Mouse (Mus musculus): ENCODE measurements at regions not wholly inside any gene's neighbourhood (a gene's known extent, or its start where the extent isn't known, plus 50 kb on each side); places are given as distances from the start of the nearest gene placed in this dataset.

- Histone ChIP-seq H3K4me2 (ENCODE audit: low read length) (no peak overlapping the region), H3K27me3 (replicated peaks; ENCODE audit: control insufficient read depth, insufficient read depth, low read length) (no peaks in the 10 kb centered on the region), H3K4me3 (replicated peaks; ENCODE audit: low read length) (no peak overlapping the region), H3K9me3 (ENCODE audit: control insufficient read depth, low read length) (no peaks in the 10 kb centered on the region), H3K27ac (ENCODE audit: low read length) (no peak overlapping the region), H3K9ac (replicated peaks; ENCODE audit: low read depth, low read length) (no peak overlapping the region), H3K36me3 (ENCODE audit: control insufficient read depth, insufficient read depth) (no peaks in the 10 kb centered on the region), H3K4me1 (replicated peaks; ENCODE audit: control insufficient read depth, insufficient read depth, low read length) (no peaks in the 10 kb centered on the region)
- no peak for ATAC-seq
- WGBS, result 64% methylated on average over 6 of the region's 6 CpGs
Measured at GRCm38 (mm10) chr12:9128581-9129275, 98.9 kb downstream of the Ttc32 start.

- H3K27ac ChIP-seq (ENCODE audit: low read length), result no peak overlapping the region
- H3K4me3 ChIP-seq (replicated peaks; ENCODE audit: low read length), result no peak overlapping the region
- no peaks in the 10 kb centered on the region for H3K4me1 ChIP-seq (replicated peaks; ENCODE audit: control insufficient read depth, insufficient read depth, low read length)
- H3K27me3 ChIP-seq (replicated peaks; ENCODE audit: control insufficient read depth, insufficient read depth, low read length), result no peaks in the 10 kb centered on the region
- ATAC-seq, result no peak
- no peaks in the 10 kb centered on the region for H3K36me3 ChIP-seq (ENCODE audit: control insufficient read depth, insufficient read depth)
- no peaks in the 10 kb centered on the region for H3K9me3 ChIP-seq (ENCODE audit: control insufficient read depth, low read length)
- H3K4me2 ChIP-seq (ENCODE audit: low read length), result no peak overlapping the region
- H3K9ac ChIP-seq (replicated peaks; ENCODE audit: low read depth, low read length), result no peak overlapping the region
Measured at GRCm38 (mm10) chr12:9132621-9133020, 102.8 kb downstream of the Ttc32 start.

GRCm38 (mm10) chr12:9133890-9134870, 104.4 kb downstream of the Ttc32 start:
- 93% methylated on average over 7 of the region's 7 CpGs for WGBS
- no peak overlapping the region for H3K9ac ChIP-seq (replicated peaks; ENCODE audit: low read depth, low read length)
- no peaks in the 10 kb centered on the region for H3K9me3 ChIP-seq (ENCODE audit: control insufficient read depth, low read length)
- H3K36me3 ChIP-seq (ENCODE audit: control insufficient read depth, insufficient read depth), result no peaks in the 10 kb centered on the region
- no peak overlapping the region for H3K4me2 ChIP-seq (ENCODE audit: low read length)
- H3K4me1 ChIP-seq (replicated peaks; ENCODE audit: control insufficient read depth, insufficient read depth, low read length), result no peaks in the 10 kb centered on the region
- H3K27ac ChIP-seq (ENCODE audit: low read length), result no peak overlapping the region
- no peak for ATAC-seq
- no peaks in the 10 kb centered on the region for H3K27me3 ChIP-seq (replicated peaks; ENCODE audit: control insufficient read depth, insufficient read depth, low read length)
- no peak overlapping the region for H3K4me3 ChIP-seq (replicated peaks; ENCODE audit: low read length)

- no peak for ATAC-seq
- Histone ChIP-seq H3K4me3 (replicated peaks; ENCODE audit: low read length) (no peak overlapping the region), H3K9ac (replicated peaks; ENCODE audit: low read depth, low read length) (no peak overlapping the region), H3K36me3 (ENCODE audit: control insufficient read depth, insufficient read depth) (no peaks in the 10 kb centered on the region), H3K9me3 (ENCODE audit: control insufficient read depth, low read length) (no peaks in the 10 kb centered on the region), H3K4me1 (replicated peaks; ENCODE audit: control insufficient read depth, insufficient read depth, low read length) (no peaks in the 10 kb centered on the region), H3K4me2 (ENCODE audit: low read length) (no peak overlapping the region), H3K27me3 (replicated peaks; ENCODE audit: control insufficient read depth, insufficient read depth, low read length) (no peaks in the 10 kb centered on the region), H3K27ac (ENCODE audit: low read length) (no peak overlapping the region)
Measured at GRCm38 (mm10) chr12:9151001-9151400, 121.2 kb downstream of the Ttc32 start.

- ATAC-seq, result no peak
- Histone ChIP-seq H3K27me3 (replicated peaks; ENCODE audit: control insufficient read depth, insufficient read depth, low read length) (no peaks in the 10 kb centered on the region), H3K4me2 (ENCODE audit: low read length) (no peak overlapping the region), H3K4me1 (replicated peaks; ENCODE audit: control insufficient read depth, insufficient read depth, low read length) (no peaks in the 10 kb centered on the region), H3K9ac (replicated peaks; ENCODE audit: low read depth, low read length) (no peak overlapping the region), H3K4me3 (replicated peaks; ENCODE audit: low read length) (no peak overlapping the region), H3K9me3 (ENCODE audit: control insufficient read depth, low read length) (no peaks in the 10 kb centered on the region), H3K36me3 (ENCODE audit: control insufficient read depth, insufficient read depth) (no peaks in the 10 kb centered on the region), H3K27ac (ENCODE audit: low read length) (no peak overlapping the region)
- WGBS, result 96% methylated on average over 1 of the region's 1 CpGs
Measured at GRCm38 (mm10) chr12:9151426-9151825, 121.6 kb downstream of the Ttc32 start.

- WGBS, result 84% methylated on average over 2 of the region's 2 CpGs
- H3K4me3 ChIP-seq (replicated peaks; ENCODE audit: low read length), result no peak overlapping the region
- ATAC-seq, result no peak
- no peak overlapping the region for H3K27ac ChIP-seq (ENCODE audit: low read length)
- no peak overlapping the region for H3K4me2 ChIP-seq (ENCODE audit: low read length)
- no peaks in the 10 kb centered on the region for H3K4me1 ChIP-seq (replicated peaks; ENCODE audit: control insufficient read depth, insufficient read depth, low read length)
- no peaks in the 10 kb centered on the region for H3K9me3 ChIP-seq (ENCODE audit: control insufficient read depth, low read length)
- no peaks in the 10 kb centered on the region for H3K36me3 ChIP-seq (ENCODE audit: control insufficient read depth, insufficient read depth)
- H3K9ac ChIP-seq (replicated peaks; ENCODE audit: low read depth, low read length), result no peak overlapping the region
- H3K27me3 ChIP-seq (replicated peaks; ENCODE audit: control insufficient read depth, insufficient read depth, low read length), result no peaks in the 10 kb centered on the region
Measured at GRCm38 (mm10) chr12:9154491-9154890, 124.7 kb downstream of the Ttc32 start.

GRCm38 (mm10) chr12:9156794-9157193, 127.0 kb downstream of the Ttc32 start:
- no peak for ATAC-seq
- Histone ChIP-seq H3K27me3 (replicated peaks; ENCODE audit: control insufficient read depth, insufficient read depth, low read length) (no peaks in the 10 kb centered on the region), H3K9ac (replicated peaks; ENCODE audit: low read depth, low read length) (no peak overlapping the region), H3K27ac (ENCODE audit: low read length) (no peak overlapping the region), H3K4me1 (replicated peaks; ENCODE audit: control insufficient read depth, insufficient read depth, low read length) (no peaks in the 10 kb centered on the region), H3K9me3 (ENCODE audit: control insufficient read depth, low read length) (no peaks in the 10 kb centered on the region), H3K4me3 (replicated peaks; ENCODE audit: low read length) (no peak overlapping the region), H3K4me2 (ENCODE audit: low read length) (no peak overlapping the region), H3K36me3 (ENCODE audit: control insufficient read depth, insufficient read depth) (no peaks in the 10 kb centered on the region)

- ATAC-seq, result no peak
- WGBS, result 75% methylated on average over 5 of the region's 5 CpGs
- H3K9ac ChIP-seq (replicated peaks; ENCODE audit: low read depth, low read length), result no peak overlapping the region
Measured at GRCm38 (mm10) chr12:9158751-9159150, 129.0 kb downstream of the Ttc32 start.

GRCm38 (mm10) chr12:9165367-9165940, 135.7 kb downstream of the Ttc32 start:
- Histone ChIP-seq H3K9me3 (ENCODE audit: control insufficient read depth, low read length) (no peaks in the 10 kb centered on the region), H3K36me3 (ENCODE audit: control insufficient read depth, insufficient read depth) (no peaks in the 10 kb centered on the region), H3K4me3 (replicated peaks; ENCODE audit: low read length) (no peak overlapping the region), H3K27me3 (replicated peaks; ENCODE audit: control insufficient read depth, insufficient read depth, low read length) (no peaks in the 10 kb centered on the region), H3K27ac (ENCODE audit: low read length) (no peak overlapping the region), H3K4me1 (replicated peaks; ENCODE audit: control insufficient read depth, insufficient read depth, low read length) (no peaks in the 10 kb centered on the region), H3K4me2 (ENCODE audit: low read length) (no peak overlapping the region), H3K9ac (replicated peaks; ENCODE audit: low read depth, low read length) (no peak overlapping the region)
- no peak for ATAC-seq
- 73% methylated on average over 4 of the region's 4 CpGs for WGBS

More at GRCm38 (mm10) chr12:9158751-9159150, 129.0 kb downstream of the Ttc32 start:
- Histone ChIP-seq H3K27me3 (replicated peaks; ENCODE audit: control insufficient read depth, insufficient read depth, low read length) (no peaks in the 10 kb centered on the region), H3K36me3 (ENCODE audit: control insufficient read depth, insufficient read depth) (no peaks in the 10 kb centered on the region), H3K27ac (ENCODE audit: low read length) (no peak overlapping the region), H3K4me3 (replicated peaks; ENCODE audit: low read length) (no peak overlapping the region), H3K9me3 (ENCODE audit: control insufficient read depth, low read length) (no peaks in the 10 kb centered on the region), H3K4me2 (ENCODE audit: low read length) (no peak overlapping the region), H3K4me1 (replicated peaks; ENCODE audit: control insufficient read depth, insufficient read depth, low read length) (no peaks in the 10 kb centered on the region)
